Mouse (Mus musculus) left cerebral cortex, adult 2 months (tissue): ENCODE results near the gene Elf1. TPM values are rescaled to one million over a fixed set of nuclear protein-coding genes. Genes with fewer than 3 reads are reported as not detected.

Experiments
- DNase-seq, 2 experiments: peaks; one replicate each; pipeline ENCODE4 v3.0.0; 2021 to 2022; ENCODE audit warnings: low spot score in 2 of 2, mixed read lengths in 1 of 2; ENCODE audit errors: extremely low spot score in 1 of 2
- H3K27ac ChIP-seq: fragments of 200-600 bp; 2 replicates; pipeline ENCODE4 v1.8.1; 2022
- H3K4me3 ChIP-seq: fragments of 200-600 bp; 2 replicates; pipeline ENCODE4 v1.8.1; 2022
- CTCF ChIP-seq: fragments of 200-600 bp; IDR thresholded peaks from 2 replicates; pipeline ENCODE4 v1.8.1; 2022; ENCODE audit warnings: antibody characterized with exemption, mild to moderate bottlenecking, moderate library complexity
- intact Hi-C: fragments of 180-260 bp; cut with DNase I; formaldehyde crosslinking; loops from one replicate; pipeline ENCODE4 v1.15.1; 2025
- total RNA-seq, 2 experiments: library from RNA; stranded (reverse); gene quantifications; 2 replicates each; pipeline ENCODE4 v1.2.3; 2021

Gene Elf1
- total RNA-seq, 2 experiments from 2014 or later: 4.1 to 4.6 TPM

- H3K4me3 ChIP-seq: no peak overlapping the region
- H3K27ac ChIP-seq: no peak overlapping the region
- no peak for TF ChIP-seq CTCF
- intact Hi-C loops: loop anchor here (5.0 kb wide), 1 partner anchor 37 kb away; no protein-coding TSS in a partner anchor
- no peak for DNase-seq
Observed at GRCm38 (mm10) chr14:79549343-79549742, 68.3 kb downstream of the Elf1 start.

- DNase-seq: no peak
- intact Hi-C loops: no loop called here
- Histone ChIP-seq H3K27ac (no peak overlapping the region), H3K4me3 (no peak overlapping the region)
- TF ChIP-seq CTCF: no peak
Observed at GRCm38 (mm10) chr14:79551929-79552328, 70.9 kb downstream of the Elf1 start.

- no peak for DNase-seq
- H3K27ac ChIP-seq: no peak overlapping the region
- no peak for TF ChIP-seq CTCF
- no peak overlapping the region for H3K4me3 ChIP-seq
- intact Hi-C loops: no loop called here
Observed at GRCm38 (mm10) chr14:79552854-79553253, 71.9 kb downstream of the Elf1 start.

- no peak for DNase-seq
- intact Hi-C loops: no loop called here
- H3K4me3 ChIP-seq: no peak overlapping the region
- no peak for TF ChIP-seq CTCF
- no peak overlapping the region for H3K27ac ChIP-seq
Observed at GRCm38 (mm10) chr14:79557796-79558195, 76.8 kb downstream of the Elf1 start.

GRCm38 (mm10) chr14:79562745-79563144 lies 81.8 kb downstream of the Elf1 start:
- no peak overlapping the region for H3K4me3 ChIP-seq
- peak in 1 of 2 experiments; percentile 17 for DNase-seq
- TF ChIP-seq CTCF: peak; percentile 60
- H3K27ac ChIP-seq: no peak overlapping the region
- intact Hi-C loops: loop anchor here (2.0 kb wide), 1 partner anchor 82 kb away; the partner anchor contains the start of genes Elf1 and Wbp4

GRCm38 (mm10) chr14:79564784-79565183 lies 83.8 kb downstream of the Elf1 start:
- H3K27ac ChIP-seq: no peak overlapping the region
- TF ChIP-seq CTCF: no peak; the same call in 1 of the 2 replicates
- no peak overlapping the region for H3K4me3 ChIP-seq
- DNase-seq: no peak
- intact Hi-C loops: no loop called here

- no peak for DNase-seq
Observed at GRCm38 (mm10) chr14:79573482-79574191, 92.6 kb downstream of the Elf1 start.

GRCm38 (mm10) chr14:79574361-79574760 lies 93.4 kb downstream of the Elf1 start:
- H3K27ac ChIP-seq: no peak overlapping the region
- DNase-seq: no peak
- no peak for TF ChIP-seq CTCF
- no peak overlapping the region for H3K4me3 ChIP-seq
- intact Hi-C loops: no loop called here

More at GRCm38 (mm10) chr14:79573482-79574191, 92.6 kb downstream of the Elf1 start:
- H3K27ac ChIP-seq: no peak overlapping the region
- intact Hi-C loops: no loop called here
- TF ChIP-seq CTCF: no peak
- H3K4me3 ChIP-seq: no peak overlapping the region

GRCm38 (mm10) chr14:79583526-79584245 lies 102.7 kb downstream of the Elf1 start:
- intact Hi-C loops: no loop called here

GRCm38 (mm10) chr14:79586499-79587138 lies 105.6 kb downstream of the Elf1 start:
- DNase-seq: no peak
- TF ChIP-seq CTCF: no peak
- intact Hi-C loops: loop anchor here (1.0 kb wide), 1 partner anchor 104 kb away; no protein-coding TSS in a partner anchor
- peak overlapping the region; percentile 92 for H3K4me3 ChIP-seq
- peak overlapping the region; percentile 100 for H3K27ac ChIP-seq

More at GRCm38 (mm10) chr14:79583526-79584245, 102.7 kb downstream of the Elf1 start:
- Histone ChIP-seq H3K4me3 (no peak overlapping the region), H3K27ac (no peak overlapping the region)
- TF ChIP-seq CTCF: no peak
- no peak for DNase-seq

- intact Hi-C loops: loop anchor here (1.0 kb wide), 1 partner anchor 105 kb away; no protein-coding TSS in a partner anchor
- DNase-seq: peak; percentile 96
- TF ChIP-seq CTCF: no peak
Observed at GRCm38 (mm10) chr14:79587139-79587851, 106.3 kb downstream of the Elf1 start, which contains the start of gene Sugt1. TSS of gene Sugt1 (plus strand) at chr14:79587691.

More at GRCm38 (mm10) chr14:79587139-79587851, 106.3 kb downstream of the Elf1 start, which contains the start of gene Sugt1:
- Histone ChIP-seq H3K4me3 (peak within 1 kb of the TSS; percentile 92), H3K27ac (peak within 1 kb of the TSS; percentile 100)
